Mouse (Mus musculus): ENCODE measurements at regions not wholly inside any gene's neighbourhood (a gene's known extent, or its start where the extent isn't known, plus 50 kb on each side); places are given as distances from the start of the nearest gene placed in this dataset.

- no peak for ATAC-seq (ENCODE audit: low read depth)
- Histone ChIP-seq H3K36me3 (ENCODE audit: control insufficient read depth, insufficient read depth) (no peaks in the 10 kb centered on the region), H3K9me3 (replicated peaks; ENCODE audit: control insufficient read depth, low read length) (no peaks in the 10 kb centered on the region), H3K27ac (ENCODE audit: low read length) (no peak overlapping the region), H3K4me3 (ENCODE audit: low read depth, low read length) (no peak overlapping the region), H3K4me1 (ENCODE audit: control insufficient read depth, low read depth, low read length) (no peaks in the 10 kb centered on the region), H3K27me3 (ENCODE audit: control insufficient read depth, insufficient read depth, low read depth, low read length) (no peaks in the 10 kb centered on the region), H3K4me2 (ENCODE audit: low read depth, low read length) (no peak overlapping the region), H3K9ac (ENCODE audit: low read depth, low read length) (no peak overlapping the region)
- 81% methylated on average over 3 of the region's 3 CpGs for WGBS (ENCODE audit: insufficient replicate concordance)
These were observed 494.3 kb downstream of the Plcl1 start for GRCm38 (mm10) chr1:55900033-55900432.

GRCm38 (mm10) chr1:55903177-55903576 lies 497.5 kb downstream of the Plcl1 start:
- H3K27me3 ChIP-seq (ENCODE audit: control insufficient read depth, insufficient read depth, low read depth, low read length) = no peaks in the 10 kb centered on the region
- WGBS (ENCODE audit: insufficient replicate concordance) = 19% methylated on average over 3 of the region's 3 CpGs
- H3K4me2 ChIP-seq (ENCODE audit: low read depth, low read length) = no peak overlapping the region
- H3K9me3 ChIP-seq (replicated peaks; ENCODE audit: control insufficient read depth, low read length) = no peaks in the 10 kb centered on the region
- no peak for ATAC-seq (ENCODE audit: low read depth)
- H3K27ac ChIP-seq (ENCODE audit: low read length) = no peak overlapping the region
- H3K9ac ChIP-seq (ENCODE audit: low read depth, low read length) = no peak overlapping the region
- no peak overlapping the region for H3K4me3 ChIP-seq (ENCODE audit: low read depth, low read length)
- no peaks in the 10 kb centered on the region for H3K36me3 ChIP-seq (ENCODE audit: control insufficient read depth, insufficient read depth)
- no peaks in the 10 kb centered on the region for H3K4me1 ChIP-seq (ENCODE audit: control insufficient read depth, low read depth, low read length)

- Histone ChIP-seq H3K36me3 (ENCODE audit: control insufficient read depth, insufficient read depth) (no peaks in the 10 kb centered on the region), H3K27me3 (ENCODE audit: control insufficient read depth, insufficient read depth, low read depth, low read length) (no peaks in the 10 kb centered on the region), H3K4me1 (ENCODE audit: control insufficient read depth, low read depth, low read length) (no peaks in the 10 kb centered on the region), H3K9me3 (replicated peaks; ENCODE audit: control insufficient read depth, low read length) (no peaks in the 10 kb centered on the region), H3K4me2 (ENCODE audit: low read depth, low read length) (no peak overlapping the region), H3K27ac (ENCODE audit: low read length) (no peak overlapping the region), H3K4me3 (ENCODE audit: low read depth, low read length) (no peak overlapping the region), H3K9ac (ENCODE audit: low read depth, low read length) (no peak overlapping the region)
- 31% methylated on average over 2 of the region's 2 CpGs for WGBS (ENCODE audit: insufficient replicate concordance)
- ATAC-seq (ENCODE audit: low read depth) = no peak
These were observed 498.9 kb downstream of the Plcl1 start for GRCm38 (mm10) chr1:55904571-55904970.

- Histone ChIP-seq H3K27me3 (ENCODE audit: control insufficient read depth, insufficient read depth, low read depth, low read length) (no peaks in the 10 kb centered on the region), H3K9me3 (replicated peaks; ENCODE audit: control insufficient read depth, low read length) (no peaks in the 10 kb centered on the region), H3K4me2 (ENCODE audit: low read depth, low read length) (no peak overlapping the region), H3K27ac (ENCODE audit: low read length) (no peak overlapping the region), H3K4me3 (ENCODE audit: low read depth, low read length) (no peak overlapping the region), H3K9ac (ENCODE audit: low read depth, low read length) (no peak overlapping the region), H3K4me1 (ENCODE audit: control insufficient read depth, low read depth, low read length) (no peaks in the 10 kb centered on the region), H3K36me3 (ENCODE audit: control insufficient read depth, insufficient read depth) (no peaks in the 10 kb centered on the region)
- WGBS (ENCODE audit: insufficient replicate concordance) = 83% methylated on average over 4 of the region's 4 CpGs
- no peak for ATAC-seq (ENCODE audit: low read depth)
These were observed 499.5 kb downstream of the Plcl1 start for GRCm38 (mm10) chr1:55905232-55905631.

- no peak for ATAC-seq (ENCODE audit: low read depth)
- H3K27ac ChIP-seq (ENCODE audit: low read length) = no peak overlapping the region
- WGBS (ENCODE audit: insufficient replicate concordance) = 58% methylated on average over 2 of the region's 2 CpGs
These were observed 504.3 kb downstream of the Plcl1 start for GRCm38 (mm10) chr1:55910024-55910423.

GRCm38 (mm10) chr1:55914284-55914683 lies 508.6 kb downstream of the Plcl1 start:
- no peak for ATAC-seq (ENCODE audit: low read depth)
- Histone ChIP-seq H3K4me2 (ENCODE audit: low read depth, low read length) (no peak overlapping the region), H3K4me1 (ENCODE audit: control insufficient read depth, low read depth, low read length) (no peaks in the 10 kb centered on the region), H3K36me3 (ENCODE audit: control insufficient read depth, insufficient read depth) (no peaks in the 10 kb centered on the region), H3K4me3 (ENCODE audit: low read depth, low read length) (no peak overlapping the region), H3K9ac (ENCODE audit: low read depth, low read length) (no peak overlapping the region), H3K27ac (ENCODE audit: low read length) (no peak overlapping the region), H3K27me3 (ENCODE audit: control insufficient read depth, insufficient read depth, low read depth, low read length) (no peaks in the 10 kb centered on the region), H3K9me3 (replicated peaks; ENCODE audit: control insufficient read depth, low read length) (no peaks in the 10 kb centered on the region)
- WGBS (ENCODE audit: insufficient replicate concordance) = 64% methylated on average over 3 of the region's 3 CpGs

More at GRCm38 (mm10) chr1:55910024-55910423, 504.3 kb downstream of the Plcl1 start:
- Histone ChIP-seq H3K4me1 (ENCODE audit: control insufficient read depth, low read depth, low read length) (no peaks in the 10 kb centered on the region), H3K27me3 (ENCODE audit: control insufficient read depth, insufficient read depth, low read depth, low read length) (no peaks in the 10 kb centered on the region), H3K4me3 (ENCODE audit: low read depth, low read length) (no peak overlapping the region), H3K9me3 (replicated peaks; ENCODE audit: control insufficient read depth, low read length) (no peaks in the 10 kb centered on the region), H3K9ac (ENCODE audit: low read depth, low read length) (no peak overlapping the region), H3K36me3 (ENCODE audit: control insufficient read depth, insufficient read depth) (no peaks in the 10 kb centered on the region), H3K4me2 (ENCODE audit: low read depth, low read length) (no peak overlapping the region)

- H3K9ac ChIP-seq (ENCODE audit: low read depth, low read length) = no peak overlapping the region
- no peaks in the 10 kb centered on the region for H3K36me3 ChIP-seq (ENCODE audit: control insufficient read depth, insufficient read depth)
- no peak overlapping the region for H3K27ac ChIP-seq (ENCODE audit: low read length)
- H3K27me3 ChIP-seq (ENCODE audit: control insufficient read depth, insufficient read depth, low read depth, low read length) = no peaks in the 10 kb centered on the region
- no peak overlapping the region for H3K4me3 ChIP-seq (ENCODE audit: low read depth, low read length)
- no peak overlapping the region for H3K4me2 ChIP-seq (ENCODE audit: low read depth, low read length)
- H3K9me3 ChIP-seq (replicated peaks; ENCODE audit: control insufficient read depth, low read length) = no peaks in the 10 kb centered on the region
- WGBS (ENCODE audit: insufficient replicate concordance) = 56% methylated on average over 11 of the region's 11 CpGs
- no peak for ATAC-seq (ENCODE audit: low read depth)
- H3K4me1 ChIP-seq (ENCODE audit: control insufficient read depth, low read depth, low read length) = no peaks in the 10 kb centered on the region
These were observed 510.2 kb downstream of the Plcl1 start for GRCm38 (mm10) chr1:55915940-55916339.

GRCm38 (mm10) chr1:55919516-55919915 lies 513.8 kb downstream of the Plcl1 start:
- H3K4me2 ChIP-seq (ENCODE audit: low read depth, low read length) = no peak overlapping the region
- H3K9ac ChIP-seq (ENCODE audit: low read depth, low read length) = no peak overlapping the region
- no peaks in the 10 kb centered on the region for H3K4me1 ChIP-seq (ENCODE audit: control insufficient read depth, low read depth, low read length)
- no peak overlapping the region for H3K27ac ChIP-seq (ENCODE audit: low read length)
- no peak for ATAC-seq (ENCODE audit: low read depth)
- no peak overlapping the region for H3K4me3 ChIP-seq (ENCODE audit: low read depth, low read length)
- no peaks in the 10 kb centered on the region for H3K36me3 ChIP-seq (ENCODE audit: control insufficient read depth, insufficient read depth)
- H3K9me3 ChIP-seq (replicated peaks; ENCODE audit: control insufficient read depth, low read length) = no peaks in the 10 kb centered on the region
- no peaks in the 10 kb centered on the region for H3K27me3 ChIP-seq (ENCODE audit: control insufficient read depth, insufficient read depth, low read depth, low read length)

GRCm38 (mm10) chr1:55946786-55947549 lies 541.2 kb downstream of the Plcl1 start:
- no peaks in the 10 kb centered on the region for H3K27me3 ChIP-seq (ENCODE audit: control insufficient read depth, insufficient read depth, low read depth, low read length)
- ATAC-seq (ENCODE audit: low read depth) = peak; percentile 98
- no peaks in the 10 kb centered on the region for H3K36me3 ChIP-seq (ENCODE audit: control insufficient read depth, insufficient read depth)
- H3K4me3 ChIP-seq (ENCODE audit: low read depth, low read length) = no peak overlapping the region
- H3K4me2 ChIP-seq (ENCODE audit: low read depth, low read length) = peak overlapping the region; percentile 34; the same call in 1 of the 2 replicates
- peaks cover 5% of the 10 kb centered on the region for H3K4me1 ChIP-seq (ENCODE audit: control insufficient read depth, low read depth, low read length)
- H3K9ac ChIP-seq (ENCODE audit: low read depth, low read length) = no peak overlapping the region
- no peak overlapping the region for H3K27ac ChIP-seq (ENCODE audit: low read length)
- H3K9me3 ChIP-seq (replicated peaks; ENCODE audit: control insufficient read depth, low read length) = no peaks in the 10 kb centered on the region
- 19% methylated on average over 3 of the region's 3 CpGs for WGBS (ENCODE audit: insufficient replicate concordance)

Data from liver, embryonic 16.5 days (tissue).